Mouse (Mus musculus): ENCODE results near the gene Nceh1. TPM values are rescaled to one million over a fixed set of nuclear protein-coding genes. Genes with fewer than 3 reads are reported as not detected.

Nceh1 gene
- total and polyA plus RNA-seq, 3 experiments = 17.2 to 45.1 (median 25.7) TPM

DNA sequence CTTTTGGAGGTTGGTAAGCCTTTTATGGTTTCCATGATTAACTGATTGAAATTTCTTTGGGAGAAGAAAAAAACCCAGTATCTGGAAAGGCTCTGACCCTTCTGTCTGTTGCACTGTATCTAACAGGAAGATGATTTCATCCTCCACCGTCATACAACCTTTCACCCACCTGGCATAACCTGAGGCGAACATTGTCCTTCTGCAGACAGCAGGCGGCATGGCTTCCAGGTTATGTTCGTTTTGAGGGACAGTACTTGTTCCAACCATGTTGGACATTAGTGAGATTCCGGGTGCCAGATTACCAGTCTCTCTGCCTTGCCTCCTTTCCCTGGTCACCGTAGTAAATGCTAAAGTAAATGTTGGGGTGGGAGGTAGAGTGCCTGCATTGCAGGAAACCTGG is 51.1 kb downstream of the Nceh1 start:
- Histone ChIP-seq H3K36me3 (replicated peaks) (peaks cover 48% of the 10 kb centered on the region), H3K27me3 (ENCODE audit: insufficient read depth, low read length) (no peaks in the 10 kb centered on the region), H3K4me1 (ENCODE audit: insufficient read depth, low read depth, low read length) (no peaks in the 10 kb centered on the region), H3K4me3 (ENCODE audit: low read depth, low read length) (no peak overlapping the region), H3K9me3 (replicated peaks) (no peaks in the 10 kb centered on the region)
- TF ChIP-seq TAL1 (conservative IDR thresholded peaks at IDR 0.05; ENCODE audit: low read depth, low read length) (no peak), CTCF (IDR thresholded peaks at IDR 0.05; ENCODE audit: low read depth, low read length) (no peak), GATA1 (IDR thresholded peaks at IDR 0.05; ENCODE audit: borderline replicate concordance, low read length) (no peak), POLR2AphosphoS5 (IDR thresholded peaks at IDR 0.05; ENCODE audit: insufficient replicate concordance, low read depth, low read length) (no peak)
- DNase-seq (ENCODE audit: low spot score) = no peak
- no peak for ATAC-seq (ENCODE audit: extremely low read depth, insufficient number of reproducible peaks, low FRiP score, poor library complexity, severe bottlenecking)

DNA sequence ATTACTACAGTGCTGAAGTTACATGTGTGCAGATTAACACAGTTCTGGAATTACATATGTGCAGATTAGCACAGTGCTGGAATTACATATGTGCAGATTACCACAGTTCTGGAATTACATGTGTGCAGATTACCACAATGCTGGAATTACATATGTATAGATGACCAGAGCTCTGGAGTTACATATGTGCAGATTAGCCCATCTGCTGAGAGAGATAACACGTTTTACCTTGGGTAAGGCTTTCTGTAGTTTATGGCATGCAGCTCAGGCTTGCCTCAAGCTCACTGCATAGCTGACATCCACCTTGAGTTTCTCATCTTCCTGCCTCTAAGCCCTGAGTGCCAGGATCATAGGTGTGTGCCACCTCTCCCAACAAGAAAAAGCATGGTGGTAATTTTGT is 52.2 kb downstream of the Nceh1 start:
- DNase-seq (ENCODE audit: low spot score) (no peak), ATAC-seq (ENCODE audit: extremely low read depth, insufficient number of reproducible peaks, low FRiP score, poor library complexity, severe bottlenecking) (no peak)
- TF ChIP-seq TAL1 (conservative IDR thresholded peaks at IDR 0.05; ENCODE audit: low read depth, low read length) (no peak), POLR2AphosphoS5 (IDR thresholded peaks at IDR 0.05; ENCODE audit: insufficient replicate concordance, low read depth, low read length) (no peak), CTCF (IDR thresholded peaks at IDR 0.05; ENCODE audit: low read depth, low read length) (no peak), GATA2 (IDR thresholded peaks at IDR 0.05; ENCODE audit: borderline replicate concordance, low read depth, low read length) (no peak), GATA1 (IDR thresholded peaks at IDR 0.05; ENCODE audit: borderline replicate concordance, low read length) (no peak)
- peaks cover 45% of the 10 kb centered on the region for H3K36me3 ChIP-seq (replicated peaks)
- H3K9me3 ChIP-seq (replicated peaks) = no peaks in the 10 kb centered on the region
- H3K27me3 ChIP-seq (ENCODE audit: insufficient read depth, low read length) = no peaks in the 10 kb centered on the region
- no peak overlapping the region for H3K4me3 ChIP-seq (ENCODE audit: low read depth, low read length)
- no peaks in the 10 kb centered on the region for H3K4me1 ChIP-seq (ENCODE audit: insufficient read depth, low read depth, low read length)

DNA sequence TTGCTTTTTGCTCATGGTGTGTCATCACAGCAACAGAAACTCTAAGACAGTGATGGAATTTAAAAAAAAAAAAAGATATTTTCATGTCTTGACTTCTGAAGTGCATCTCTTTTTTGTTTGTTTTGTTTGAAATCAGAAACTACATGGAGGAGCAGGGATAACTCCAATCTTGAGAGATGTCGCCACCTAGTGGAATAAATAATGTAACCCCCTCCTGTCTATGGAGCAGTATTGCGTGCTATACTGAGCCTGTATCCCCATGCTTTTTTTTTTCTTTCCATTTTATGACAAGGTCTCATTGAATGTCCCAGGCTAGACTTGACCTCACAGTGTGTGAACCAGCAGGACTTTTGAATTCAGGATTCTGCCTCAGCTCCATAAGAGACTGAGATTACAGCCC is 54.5 kb downstream of the Nceh1 start:
- H3K27me3 ChIP-seq (ENCODE audit: insufficient read depth, low read length) = peaks cover 2% of the 10 kb centered on the region; the same call in 1 of the 2 replicates
- no peak overlapping the region for H3K4me3 ChIP-seq (ENCODE audit: low read depth, low read length)
- H3K9me3 ChIP-seq (replicated peaks) = no peaks in the 10 kb centered on the region
- DNase-seq (ENCODE audit: low spot score) (peak; percentile 38), ATAC-seq (ENCODE audit: extremely low read depth, insufficient number of reproducible peaks, low FRiP score, poor library complexity, severe bottlenecking) (peak; percentile 49; the same call in 1 of the 2 replicates)
- H3K4me1 ChIP-seq (ENCODE audit: insufficient read depth, low read depth, low read length) = no peaks in the 10 kb centered on the region
- H3K36me3 ChIP-seq (replicated peaks) = peaks cover 56% of the 10 kb centered on the region
- TF ChIP-seq CTCF (IDR thresholded peaks at IDR 0.05; ENCODE audit: low read depth, low read length) (peak; percentile 51; the same call in 1 of the 2 replicates), GATA2 (IDR thresholded peaks at IDR 0.05; ENCODE audit: borderline replicate concordance, low read depth, low read length) (no peak)

DNA sequence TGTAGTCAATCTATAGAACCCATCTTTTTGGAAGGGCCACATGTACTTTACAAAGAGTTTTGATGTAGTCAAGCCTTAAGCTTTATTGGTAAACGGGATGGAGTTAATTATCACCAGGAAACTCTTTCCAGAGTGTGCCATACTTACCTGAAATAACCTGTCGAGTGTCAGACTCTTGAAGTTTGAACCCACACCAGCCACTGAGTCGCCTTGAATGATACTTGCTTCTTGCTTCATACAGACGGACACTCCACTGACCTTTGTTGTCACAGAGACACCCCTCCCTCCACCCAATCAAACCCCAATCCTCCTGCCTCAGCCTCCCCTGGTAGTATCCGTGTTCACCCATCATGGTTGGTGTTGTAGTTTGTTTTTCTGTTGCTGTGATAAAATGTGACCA is 55.8 kb downstream of the Nceh1 start:
- no peak for ATAC-seq (ENCODE audit: extremely low read depth, insufficient number of reproducible peaks, low FRiP score, poor library complexity, severe bottlenecking)
- no peak for TF ChIP-seq CTCF (IDR thresholded peaks at IDR 0.05; ENCODE audit: low read depth, low read length)
- TF ChIP-seq GATA1 (IDR thresholded peaks at IDR 0.05; ENCODE audit: borderline replicate concordance, low read length) = no peak
- no peak for TF ChIP-seq POLR2AphosphoS5 (IDR thresholded peaks at IDR 0.05; ENCODE audit: insufficient replicate concordance, low read depth, low read length)
- no peak for TF ChIP-seq TAL1 (conservative IDR thresholded peaks at IDR 0.05; ENCODE audit: low read depth, low read length)
- no peak for TF ChIP-seq GATA2 (IDR thresholded peaks at IDR 0.05; ENCODE audit: borderline replicate concordance, low read depth, low read length)
- no peaks in the 10 kb centered on the region for H3K9me3 ChIP-seq (replicated peaks)
- no peak overlapping the region for H3K4me3 ChIP-seq (ENCODE audit: low read depth, low read length)
- H3K36me3 ChIP-seq (replicated peaks) = peaks cover 54% of the 10 kb centered on the region
- no peaks in the 10 kb centered on the region for H3K4me1 ChIP-seq (ENCODE audit: insufficient read depth, low read depth, low read length)
- DNase-seq (ENCODE audit: low spot score) = no peak
- H3K27me3 ChIP-seq (ENCODE audit: insufficient read depth, low read length) = peaks cover 2% of the 10 kb centered on the region; the same call in 1 of the 2 replicates

DNA sequence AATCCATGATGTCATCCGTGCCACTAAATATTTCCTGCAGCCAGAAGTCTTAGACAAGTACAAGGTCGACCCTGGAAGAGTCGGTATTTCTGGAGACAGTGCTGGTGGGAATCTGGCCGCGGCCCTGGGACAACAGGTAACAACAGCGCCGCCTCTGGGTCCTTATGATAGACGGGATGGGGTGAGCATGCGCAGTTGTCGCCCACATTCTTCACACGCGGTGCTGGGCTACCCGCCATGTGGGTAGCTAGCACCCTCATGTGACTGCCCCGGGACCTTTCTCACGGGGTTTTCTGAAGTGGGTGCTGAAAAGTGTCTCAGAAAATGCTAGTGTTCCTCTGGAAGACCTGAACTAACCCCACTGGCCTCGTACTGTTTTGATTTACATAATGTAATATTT is 56.8 kb downstream of the Nceh1 start:
- no peak overlapping the region for H3K4me3 ChIP-seq (ENCODE audit: low read depth, low read length)
- no peaks in the 10 kb centered on the region for H3K4me1 ChIP-seq (ENCODE audit: insufficient read depth, low read depth, low read length)
- ATAC-seq (ENCODE audit: extremely low read depth, insufficient number of reproducible peaks, low FRiP score, poor library complexity, severe bottlenecking) (no peak), DNase-seq (ENCODE audit: low spot score) (no peak)
- peaks cover 60% of the 10 kb centered on the region for H3K36me3 ChIP-seq (replicated peaks)
- peaks cover 2% of the 10 kb centered on the region; the same call in 1 of the 2 replicates for H3K27me3 ChIP-seq (ENCODE audit: insufficient read depth, low read length)
- TF ChIP-seq POLR2AphosphoS5 (IDR thresholded peaks at IDR 0.05; ENCODE audit: insufficient replicate concordance, low read depth, low read length) (no peak), TAL1 (conservative IDR thresholded peaks at IDR 0.05; ENCODE audit: low read depth, low read length) (no peak), GATA2 (IDR thresholded peaks at IDR 0.05; ENCODE audit: borderline replicate concordance, low read depth, low read length) (no peak), CTCF (IDR thresholded peaks at IDR 0.05; ENCODE audit: low read depth, low read length) (no peak), GATA1 (IDR thresholded peaks at IDR 0.05; ENCODE audit: borderline replicate concordance, low read length) (no peak)
- H3K9me3 ChIP-seq (replicated peaks) = no peaks in the 10 kb centered on the region

DNA sequence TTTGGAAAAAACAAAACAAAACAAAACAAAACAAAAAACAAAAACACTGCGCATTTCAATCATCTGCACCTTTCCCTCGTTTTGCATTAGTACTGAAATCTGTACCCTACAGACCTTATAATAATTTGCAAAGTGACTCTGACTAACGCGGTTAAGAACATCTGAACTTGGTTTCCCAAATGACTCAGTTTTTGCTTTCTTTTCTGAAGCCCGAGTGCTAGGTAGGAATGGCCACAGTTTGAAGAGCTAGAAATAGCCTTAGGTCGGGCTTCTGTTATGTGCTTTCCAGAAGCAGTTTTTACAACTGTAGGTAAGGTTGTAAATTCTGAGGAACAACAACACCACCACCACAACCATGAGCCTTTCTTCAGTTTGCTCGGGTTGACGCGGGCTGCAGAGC is 59.1 kb downstream of the Nceh1 start:
- Histone ChIP-seq H3K36me3 (replicated peaks) (peaks cover 59% of the 10 kb centered on the region), H3K4me3 (ENCODE audit: low read depth, low read length) (no peak overlapping the region), H3K4me1 (ENCODE audit: insufficient read depth, low read depth, low read length) (no peaks in the 10 kb centered on the region), H3K9me3 (replicated peaks) (no peaks in the 10 kb centered on the region), H3K27me3 (ENCODE audit: insufficient read depth, low read length) (peaks cover 2% of the 10 kb centered on the region; the same call in 1 of the 2 replicates)
- no peak for ATAC-seq (ENCODE audit: extremely low read depth, insufficient number of reproducible peaks, low FRiP score, poor library complexity, severe bottlenecking)
- no peak for DNase-seq (ENCODE audit: low spot score)
- no peak for TF ChIP-seq CTCF (IDR thresholded peaks at IDR 0.05; ENCODE audit: low read depth, low read length)
- TF ChIP-seq GATA1 (IDR thresholded peaks at IDR 0.05; ENCODE audit: borderline replicate concordance, low read length) = no peak
- no peak for TF ChIP-seq GATA2 (IDR thresholded peaks at IDR 0.05; ENCODE audit: borderline replicate concordance, low read depth, low read length)
- TF ChIP-seq POLR2AphosphoS5 (IDR thresholded peaks at IDR 0.05; ENCODE audit: insufficient replicate concordance, low read depth, low read length) = no peak
- no peak for TF ChIP-seq TAL1 (conservative IDR thresholded peaks at IDR 0.05; ENCODE audit: low read depth, low read length)

All from G1E (cell line).